Mouse (Mus musculus): ENCODE measurements around the gene Neurl1a.
"Not testable (repeated sequence)": the region's sequence is repeated elsewhere in the genome, so short reads cannot be mapped to it uniquely, and the experiment has no call there.

Gene Neurl1a

GRCm38 (mm10) chr19:47178431-47179271, at the start of gene Neurl1a:
Gene Neurl1a (plus strand): TSS chr19:47178820.
- DNase-seq (ENCODE audit: low spot score): peak; percentile 82

DNA sequence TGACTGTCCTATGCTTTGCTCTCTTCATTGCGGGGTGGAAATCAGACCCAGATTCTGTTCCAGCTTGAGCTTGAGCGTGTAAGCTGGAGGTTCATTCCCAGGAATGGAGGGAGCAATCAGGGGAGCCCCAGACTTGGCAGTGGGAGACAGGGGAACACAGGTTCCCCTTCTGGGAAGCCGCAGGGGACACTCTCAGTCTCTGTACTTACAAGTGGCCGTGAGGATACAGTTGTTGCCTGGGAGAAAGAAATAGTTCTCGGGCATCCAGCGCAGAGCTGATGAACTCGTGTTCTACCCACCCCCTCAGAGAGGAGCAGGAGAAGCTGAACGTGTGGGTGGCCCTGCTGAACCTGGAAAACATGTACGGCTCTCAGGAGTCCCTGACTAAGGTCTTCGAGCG, 49.8 kb upstream of the Neurl1a start:
- no peak for DNase-seq (ENCODE audit: low spot score)

- DNase-seq (ENCODE audit: low spot score): no peak
Observed at GRCm38 (mm10) chr19:47130551-47131125, 48.0 kb upstream of the Neurl1a start.

GRCm38 (mm10) chr19:47133161-47133560, 45.5 kb upstream of the Neurl1a start:
- no peak for DNase-seq (ENCODE audit: low spot score)

DNA sequence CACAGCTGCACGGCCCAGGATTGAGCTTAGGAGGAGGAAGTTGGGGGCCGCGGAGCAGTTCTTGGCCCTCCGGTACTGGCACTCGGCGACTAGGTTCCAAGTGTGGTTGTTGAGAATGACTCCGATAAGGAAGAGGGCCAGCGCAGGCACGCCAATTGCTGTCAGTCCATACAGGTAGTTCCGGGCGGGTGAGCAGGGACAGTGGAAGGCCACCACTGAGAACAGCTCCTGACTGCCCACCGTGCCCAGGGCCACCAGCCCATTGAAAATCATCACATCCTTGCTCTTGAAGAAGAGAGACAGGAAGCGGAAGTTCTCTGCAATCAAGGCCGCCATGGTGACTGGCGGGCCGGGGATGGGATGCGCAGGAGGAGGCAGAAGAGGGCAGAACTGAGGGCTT, 43.1 kb upstream of the Neurl1a start:
- DNase-seq (ENCODE audit: low spot score): no peak

DNA sequence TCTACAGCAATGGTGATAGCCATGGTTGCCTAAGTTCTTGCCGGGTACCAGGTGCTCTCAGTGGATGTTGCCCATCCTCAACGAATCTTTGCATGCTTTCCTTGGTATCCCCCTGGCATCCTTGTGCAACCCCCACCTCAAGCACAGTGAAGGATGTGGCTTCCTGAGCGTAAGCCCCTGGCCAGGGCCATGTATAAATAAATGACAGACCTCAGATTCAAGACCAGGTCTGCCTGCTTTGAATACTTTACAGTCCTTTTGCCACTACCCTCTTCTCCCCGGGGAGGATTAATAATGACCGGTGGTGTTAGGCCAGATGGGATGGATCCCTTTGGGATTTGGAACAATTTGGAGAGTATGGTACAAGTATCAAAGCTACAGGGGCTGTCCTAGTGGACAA, 42.5 kb upstream of the Neurl1a start:
- DNase-seq (ENCODE audit: low spot score): no peak

GRCm38 (mm10) chr19:47137051-47137581, 41.5 kb upstream of the Neurl1a start:
- peak; percentile 37 for DNase-seq (ENCODE audit: low spot score)

DNA sequence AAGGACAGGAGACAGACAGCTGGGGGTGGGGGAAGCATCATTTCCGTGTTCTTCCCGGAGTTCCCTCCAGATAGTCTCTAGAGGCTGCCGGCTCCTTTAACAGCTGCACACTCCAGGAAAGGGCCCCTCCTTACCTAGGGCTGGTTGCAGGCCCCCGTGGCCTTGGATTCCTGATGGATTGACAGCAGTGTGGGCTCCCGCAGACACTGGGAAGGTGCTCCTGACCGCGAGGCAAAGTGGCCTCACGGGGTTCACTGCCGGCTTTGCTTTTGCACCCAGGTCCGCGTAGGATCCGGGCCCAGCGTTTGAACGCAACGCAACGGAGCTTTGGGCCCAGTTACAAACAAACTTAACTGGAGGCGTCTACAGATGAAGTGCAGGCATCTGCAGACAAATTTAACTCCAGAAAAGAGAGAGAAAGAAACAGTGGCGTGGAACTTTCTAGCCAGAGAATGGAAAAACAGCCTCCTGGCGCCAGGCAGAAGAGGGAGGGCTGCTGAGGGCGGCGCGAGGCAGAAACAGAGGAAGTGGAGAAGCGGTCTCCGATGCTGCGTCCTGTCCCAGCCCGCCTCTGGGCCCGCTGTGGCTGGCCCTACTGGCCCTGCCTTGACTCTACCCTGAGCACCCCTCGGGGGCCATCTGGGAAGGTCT, 40.7 kb upstream of the Neurl1a start, which contains the start of gene Calhm2:
Gene Calhm2, minus strand, starts transcription at position 524 of the 651 bp plus-strand sequence.
- peak; percentile 28 for DNase-seq (ENCODE audit: low spot score)

DNA sequence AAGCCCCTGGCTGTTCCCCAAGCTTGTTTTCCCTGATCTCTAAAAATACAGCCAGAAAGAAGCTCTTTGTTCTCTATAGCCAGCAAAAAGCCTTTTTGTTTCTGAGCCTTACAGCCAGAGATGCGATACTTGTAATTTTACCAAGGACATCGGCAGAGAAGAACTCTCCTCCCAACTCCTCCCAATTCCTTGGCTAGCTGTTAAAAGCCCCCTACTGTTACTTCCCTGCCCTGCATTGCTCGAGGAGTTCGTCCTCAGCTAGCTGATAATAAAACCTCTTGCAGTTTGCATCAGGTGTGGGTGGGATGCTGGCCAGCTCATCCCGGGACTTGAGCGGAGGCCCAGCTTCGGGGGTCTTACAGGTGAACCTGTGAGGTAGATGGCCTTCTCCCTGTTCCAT, 39.0 kb upstream of the Neurl1a start:
- DNase-seq (ENCODE audit: low spot score): not testable (repeated sequence)

GRCm38 (mm10) chr19:47142438-47142837, 36.2 kb upstream of the Neurl1a start:
- DNase-seq (ENCODE audit: low spot score): no peak

DNA sequence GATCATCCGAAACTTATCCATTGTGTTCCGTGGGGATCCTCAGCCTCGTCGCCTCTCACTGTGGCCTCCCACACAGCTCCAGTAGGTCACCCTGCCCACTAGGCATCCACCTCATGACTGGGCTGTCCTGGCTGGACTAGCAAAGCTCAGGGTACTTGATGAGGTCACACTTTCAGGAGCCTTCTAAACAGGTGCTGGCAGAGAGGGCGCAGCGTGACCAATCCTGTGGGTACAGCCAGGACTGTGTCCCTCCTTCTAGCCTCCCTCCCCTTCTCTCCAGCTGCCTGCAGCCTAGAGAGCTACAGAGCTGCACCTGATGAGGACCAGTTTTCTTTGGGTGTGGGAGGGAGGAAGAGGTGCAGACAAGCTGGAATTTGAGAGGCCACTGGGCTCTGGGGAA, 34.5 kb upstream of the Neurl1a start, which contains the start of gene Calhm1:
Gene Calhm1, minus strand, starts transcription at position 101 of the 400 bp plus-strand sequence.
- DNase-seq (ENCODE audit: low spot score): no peak

DNA sequence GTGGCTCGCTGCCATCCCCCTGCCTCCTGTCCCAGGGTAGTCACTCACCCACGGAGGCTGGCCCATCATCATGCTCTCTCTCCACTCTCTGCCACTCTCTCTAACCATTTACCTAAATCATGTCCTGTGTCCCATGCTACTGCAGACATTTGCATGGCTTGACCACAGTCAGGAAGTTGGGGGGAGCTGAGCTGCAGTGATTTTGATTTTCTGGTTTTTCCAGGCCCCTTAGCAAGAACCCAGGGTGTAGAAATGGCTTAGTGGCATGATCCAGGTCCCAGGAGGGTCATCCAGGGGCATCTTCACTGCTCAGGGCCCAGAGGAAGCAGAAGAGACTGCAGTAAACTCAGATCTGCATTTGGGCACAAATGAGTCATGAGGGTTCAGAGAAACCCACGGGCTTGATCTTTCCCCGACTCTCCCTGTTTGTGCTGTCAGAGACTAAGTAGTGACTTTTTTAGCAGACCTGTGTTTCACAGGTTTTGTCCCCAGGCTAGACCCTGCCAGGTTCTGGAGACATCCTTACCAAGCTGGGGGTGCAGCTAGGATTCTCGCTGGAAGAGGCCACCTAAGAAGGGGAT, 30.3 kb upstream of the Neurl1a start:
- DNase-seq (ENCODE audit: low spot score): no peak

DNA sequence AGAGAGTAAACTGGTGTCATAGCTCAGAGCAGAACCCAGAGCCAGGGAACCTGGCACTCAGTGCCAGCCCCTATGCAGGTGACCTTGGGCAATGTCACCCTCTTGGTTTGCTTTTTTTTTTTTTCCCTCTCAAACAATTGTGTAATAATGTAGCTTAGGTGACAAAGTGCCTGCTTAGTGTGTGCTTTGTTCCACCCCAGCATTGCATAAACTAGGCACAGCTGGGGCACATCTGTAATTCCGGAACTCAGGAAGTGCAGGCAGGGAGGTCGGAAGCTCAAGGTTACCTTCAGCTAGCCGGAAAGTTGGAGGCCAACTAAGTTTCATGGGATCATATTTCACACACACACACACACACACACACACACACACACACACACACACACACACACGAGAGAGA, 28.8 kb upstream of the Neurl1a start:
- DNase-seq (ENCODE audit: low spot score): no peak

- DNase-seq (ENCODE audit: low spot score): peak; percentile 39
Observed at GRCm38 (mm10) chr19:47151332-47152061, 27.1 kb upstream of the Neurl1a start.

DNA sequence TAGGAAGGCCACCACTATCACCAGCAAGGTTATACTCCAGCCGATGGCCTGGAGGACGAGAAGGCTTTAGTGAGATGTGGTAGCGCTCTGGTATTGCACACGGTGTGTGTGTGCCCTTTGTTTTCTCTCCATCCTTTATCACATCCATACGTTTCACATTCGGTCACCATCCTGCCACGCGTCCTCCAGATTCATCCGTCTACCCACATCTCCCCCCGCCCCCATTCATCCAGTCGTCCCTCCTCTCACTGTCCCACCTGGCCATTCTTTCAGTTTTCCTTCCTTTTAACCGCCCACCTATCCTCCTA, 26.6 kb upstream of the Neurl1a start:
- no peak for DNase-seq (ENCODE audit: low spot score)

DNA sequence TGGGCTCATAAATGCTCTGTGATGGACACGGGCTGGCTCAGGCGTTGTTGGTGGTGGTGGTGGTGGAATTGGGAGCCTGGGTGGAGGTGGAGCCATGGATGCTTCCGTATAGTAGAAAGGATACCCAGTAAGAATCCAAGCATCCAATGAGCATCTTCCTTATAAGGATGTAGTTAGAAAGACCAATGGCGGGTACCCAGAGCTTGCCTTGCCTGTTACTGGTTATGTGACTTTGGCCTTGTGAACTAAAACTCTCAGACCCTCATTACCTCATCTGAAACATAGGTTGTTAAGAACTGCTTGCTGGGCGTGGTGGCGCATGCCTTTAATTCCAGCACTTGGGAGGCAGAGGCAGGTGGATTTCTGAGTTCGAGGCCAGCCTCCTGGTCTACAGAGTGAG, 24.9 kb upstream of the Neurl1a start:
- DNase-seq (ENCODE audit: low spot score): no peak

GRCm38 (mm10) chr19:47157664-47158063, 21.0 kb upstream of the Neurl1a start, which contains the start of gene Calhm3:
Gene Calhm3 (minus strand): TSS chr19:47157764.
- DNase-seq (ENCODE audit: low spot score): no peak

DNA sequence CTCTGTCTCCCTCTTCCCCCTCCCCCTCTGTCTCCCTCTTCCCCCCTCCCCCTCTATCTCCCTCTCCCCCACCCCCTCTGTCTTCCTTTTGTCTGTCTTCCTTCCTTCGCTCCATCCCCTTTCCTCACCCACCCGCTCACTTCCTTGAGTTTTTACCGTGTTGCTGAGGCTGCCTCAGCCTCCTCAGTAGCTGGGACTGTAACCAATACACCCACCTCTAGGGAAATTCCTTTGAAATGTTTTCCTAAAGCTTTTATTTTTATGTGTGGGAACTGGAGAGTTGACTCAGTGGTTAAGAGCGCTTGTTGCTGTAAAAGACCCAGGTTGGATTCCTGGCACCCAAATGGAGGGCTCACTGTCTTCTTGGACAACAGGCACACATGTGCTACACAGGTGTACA, 17.0 kb upstream of the Neurl1a start:
- DNase-seq (ENCODE audit: low spot score): no peak

- peak; percentile 35 for DNase-seq (ENCODE audit: low spot score)
Observed at GRCm38 (mm10) chr19:47163176-47163744, 15.4 kb upstream of the Neurl1a start.

GRCm38 (mm10) chr19:47166758-47167157, 11.9 kb upstream of the Neurl1a start:
- DNase-seq (ENCODE audit: low spot score): peak; percentile 43

GRCm38 (mm10) chr19:47167617-47168214, 10.9 kb upstream of the Neurl1a start:
- DNase-seq (ENCODE audit: low spot score): peak; percentile 29
